Mouse (Mus musculus) yolk sac, embryonic 10.5 days (tissue): Measurements from ENCODE around the gene R3hdm4.
"Not testable (repeated sequence)": the region's sequence is repeated elsewhere in the genome, so short reads cannot be mapped to it uniquely, and the experiment has no call there.

Source experiments
- DNase-seq: peaks from one replicate; pipeline ENCODE4 v3.0.0-alpha.2; 2017; ENCODE audit warnings: low spot score

R3hdm4 gene

GRCm38 (mm10) chr10:79897316-79898245, 23.4 kb downstream of the R3hdm4 start:
- DNase-seq, result peak; percentile 92

- no peak for DNase-seq
These were observed 24.2 kb downstream of the R3hdm4 start for GRCm38 (mm10) chr10:79896814-79897213.

- DNase-seq, result no peak
These were observed 24.7 kb downstream of the R3hdm4 start for GRCm38 (mm10) chr10:79896306-79896705.

GRCm38 (mm10) chr10:79892451-79893118, 28.4 kb downstream of the R3hdm4 start:
- DNase-seq, result peak; percentile 69

GRCm38 (mm10) chr10:79890670-79891069, 30.3 kb downstream of the R3hdm4 start, which contains the start of gene Cfd:
TSS of gene Cfd (plus strand) at chr10:79890853.
- DNase-seq, result no peak

GRCm38 (mm10) chr10:79889386-79889785, 31.6 kb downstream of the R3hdm4 start:
- no peak for DNase-seq

GRCm38 (mm10) chr10:79886611-79887010, 34.4 kb downstream of the R3hdm4 start:
- no peak for DNase-seq

- no peak for DNase-seq
These were observed 35.0 kb downstream of the R3hdm4 start, which contains the start of gene Elane for GRCm38 (mm10) chr10:79886054-79886453. TSS of gene Elane (plus strand) at chr10:79886247.

- not testable (repeated sequence) for DNase-seq
These were observed 36.1 kb downstream of the R3hdm4 start for GRCm38 (mm10) chr10:79884938-79885337.

GRCm38 (mm10) chr10:79884446-79884845, 36.6 kb downstream of the R3hdm4 start:
- no peak for DNase-seq

- DNase-seq, result peak; percentile 62
These were observed 37.5 kb downstream of the R3hdm4 start for GRCm38 (mm10) chr10:79883297-79884084.

GRCm38 (mm10) chr10:79881981-79882380, 39.0 kb downstream of the R3hdm4 start:
- DNase-seq, result no peak

GRCm38 (mm10) chr10:79880721-79881120, 40.3 kb downstream of the R3hdm4 start:
- DNase-seq, result no peak

- peak; percentile 57 for DNase-seq
These were observed 41.5 kb downstream of the R3hdm4 start for GRCm38 (mm10) chr10:79879527-79879926.

- DNase-seq, result no peak
These were observed 43.3 kb downstream of the R3hdm4 start for GRCm38 (mm10) chr10:79877757-79878156.

- no peak for DNase-seq
These were observed 43.8 kb downstream of the R3hdm4 start for GRCm38 (mm10) chr10:79877174-79877573.

- no peak for DNase-seq
These were observed 46.6 kb downstream of the R3hdm4 start, which contains the start of the genes Prtn3 and Plppr3 for GRCm38 (mm10) chr10:79874290-79874862. TSS of gene Prtn3 (plus strand) at chr10:79874476. TSS of gene Plppr3 (minus strand) at chr10:79874634.

GRCm38 (mm10) chr10:79873715-79874289, 47.2 kb downstream of the R3hdm4 start:
- DNase-seq, result no peak

- DNase-seq, result no peak
These were observed 47.7 kb downstream of the R3hdm4 start for GRCm38 (mm10) chr10:79873313-79873712.

GRCm38 (mm10) chr10:79872862-79873261, 48.1 kb downstream of the R3hdm4 start:
- DNase-seq, result no peak

GRCm38 (mm10) chr10:79871845-79872244, 49.2 kb downstream of the R3hdm4 start:
- DNase-seq, result no peak
